In the genomic region with DNA sequence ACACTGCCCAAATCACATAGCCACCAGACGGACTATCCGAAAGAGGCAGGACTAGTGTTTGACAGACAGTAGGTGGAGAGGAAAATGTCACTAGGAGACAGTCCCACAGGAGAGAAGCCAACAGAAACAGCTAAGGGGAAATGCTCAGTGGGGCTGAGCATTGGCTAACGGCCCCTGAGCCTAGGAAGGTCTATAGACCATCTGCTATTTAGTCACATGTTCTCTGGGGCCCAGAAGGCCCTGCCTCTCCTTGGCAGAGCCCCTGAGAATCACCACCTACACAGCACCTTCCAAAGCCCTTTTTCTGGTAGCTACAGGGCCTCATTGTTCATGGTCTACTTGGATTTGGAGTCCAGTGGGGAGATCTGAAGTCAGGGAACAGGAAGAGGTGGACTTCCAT, we compare ENCODE assay signal across 16 mouse cellular contexts.
"Had no signal": no experiment of that assay in that cellular context is flagged by ENCODE, and none has a peak within 500 bp of the region (broad histone marks: within the 10 kb centered on the region; RNA-seq: fewer than 3 reads in every experiment).

No protein-coding gene starts in this region.

- H3K4me3 ChIP-seq: lung, embryonic 15.5 days; midbrain, embryonic 13.5 days; midbrain, embryonic 15.5 days; neural tube, embryonic 12.5 days; stomach, embryonic 15.5 days had no signal

- H3K36me3 ChIP-seq: lung, embryonic 15.5 days; midbrain, embryonic 13.5 days; midbrain, embryonic 15.5 days; neural tube, embryonic 12.5 days; stomach, embryonic 15.5 days had no signal

- H3K4me2 ChIP-seq: lung, embryonic 15.5 days; midbrain, embryonic 11.5 days; midbrain, embryonic 13.5 days; midbrain, embryonic 15.5 days; neural tube, embryonic 12.5 days; stomach, embryonic 15.5 days had no signal

- H3K4me1 ChIP-seq: lung, embryonic 15.5 days; megakaryocyte, embryonic 14.5 days; stomach, embryonic 15.5 days had no signal

- DNase-seq: lung, adult 2 months; lung, postnatal 14 days; right cerebral cortex, postnatal 14 days; thymus, adult 2 months; thymus, postnatal 25 days; thymus, postnatal 4 days had no signal

- H3K27me3 ChIP-seq: lung, embryonic 15.5 days; megakaryocyte, embryonic 14.5 days; midbrain, embryonic 13.5 days; midbrain, embryonic 15.5 days; neural tube, embryonic 12.5 days; stomach, embryonic 15.5 days had no signal

- H3K9me3 ChIP-seq: lung, embryonic 15.5 days; midbrain, embryonic 13.5 days; midbrain, embryonic 15.5 days; stomach, embryonic 15.5 days had no signal

- ATAC-seq: lung, postnatal 0 days; midbrain, embryonic 13.5 days; midbrain, embryonic 15.5 days had no signal

- H3K9ac ChIP-seq: lung, embryonic 15.5 days; midbrain, embryonic 13.5 days; midbrain, embryonic 15.5 days; neural tube, embryonic 12.5 days; stomach, embryonic 15.5 days had no signal

- H3K27ac ChIP-seq: lung, embryonic 15.5 days; macrophage; midbrain, embryonic 13.5 days; midbrain, embryonic 15.5 days; neural tube, embryonic 12.5 days; stomach, embryonic 15.5 days; stomach, postnatal 0 days had no signal
